Mouse (Mus musculus) heart, adult 11 months (tissue): ENCODE measurements around the gene Lrrc3.
"Not testable (repeated sequence)": the region's sequence is repeated elsewhere in the genome, so short reads cannot be mapped to it uniquely, and the experiment has no call there.

Source experiments
- DNase-seq: peaks from one replicate; pipeline ENCODE4 v3.0.0; 2022

Gene Lrrc3

DNA sequence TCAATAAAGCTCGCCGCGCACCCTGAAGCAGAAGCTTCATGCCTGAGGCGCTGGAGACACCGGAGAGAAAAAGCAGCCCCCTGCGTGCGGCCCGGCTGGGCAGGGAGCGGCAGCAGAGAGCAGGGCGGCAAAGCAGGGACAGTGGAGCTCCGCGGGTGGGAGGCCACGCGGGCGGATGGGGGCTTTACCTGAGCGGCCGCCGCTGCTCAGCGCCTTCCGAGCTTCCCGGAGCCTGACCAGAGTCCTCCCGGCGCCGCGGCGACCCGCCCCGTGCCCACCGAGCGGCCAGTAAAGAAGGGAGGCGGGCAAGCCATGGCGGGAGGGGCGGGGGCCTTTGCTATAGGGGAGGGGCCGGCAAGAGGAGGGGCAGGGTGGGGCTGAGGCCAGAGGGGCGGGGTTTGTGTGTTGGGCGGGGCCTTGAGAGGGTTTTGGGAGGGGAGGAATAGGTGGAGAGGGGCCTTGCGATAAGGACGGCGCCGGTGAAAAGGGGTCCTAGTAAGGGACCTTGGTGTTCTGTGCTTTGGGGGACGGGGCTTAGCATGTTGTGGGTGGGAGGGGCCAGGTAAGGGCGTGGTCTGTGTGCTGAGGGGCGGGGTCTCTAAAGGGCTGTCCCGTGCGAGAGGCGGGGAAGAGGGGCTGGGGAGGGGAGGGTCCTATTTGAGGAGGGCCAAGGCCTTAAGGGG lies at the start of gene Lrrc3:
Gene Lrrc3, minus strand, starts transcription at position 326 of the 683 bp plus-strand sequence.
- peak; percentile 94 for DNase-seq

DNA sequence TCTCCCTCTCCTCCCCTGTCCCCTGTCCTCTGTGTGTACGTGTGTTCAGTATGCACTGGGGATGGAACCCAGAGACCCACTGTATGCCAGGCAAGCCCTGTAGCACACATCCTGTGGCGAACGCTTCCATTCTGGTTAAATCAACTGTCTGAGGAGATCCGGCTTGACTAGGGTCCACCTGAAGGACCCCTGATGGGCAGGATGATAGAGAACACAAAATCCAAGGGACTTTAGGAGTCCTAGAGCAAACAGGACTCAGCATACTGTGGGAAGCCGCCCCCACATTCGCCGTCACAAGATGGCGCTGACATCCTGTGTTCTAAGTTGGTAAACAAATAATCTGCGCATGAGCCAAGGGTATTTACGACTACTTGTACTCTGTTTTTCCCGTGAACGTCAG lies 48.1 kb upstream of the Lrrc3 start:
- DNase-seq = not testable (repeated sequence)

DNA sequence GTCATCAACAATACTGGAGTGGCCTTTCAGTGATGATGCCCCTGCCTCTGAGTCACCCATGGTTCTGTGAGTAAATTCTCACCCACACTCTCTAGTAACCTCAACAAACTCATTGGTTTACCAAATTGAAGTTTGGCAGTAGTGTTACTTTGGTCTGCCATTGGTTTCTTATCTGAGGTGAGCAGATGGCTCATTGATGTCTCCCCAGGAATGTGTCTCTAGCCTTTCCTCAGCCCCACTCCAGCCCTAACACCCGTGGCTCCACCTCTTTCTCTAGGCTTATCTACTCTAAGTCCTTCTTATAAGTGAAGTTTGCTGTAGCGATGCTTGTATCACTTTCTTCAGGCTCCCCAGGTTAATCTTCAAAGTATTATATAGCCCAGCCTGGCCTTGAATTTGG lies 37.3 kb upstream of the Lrrc3 start:
- DNase-seq = no peak

DNA sequence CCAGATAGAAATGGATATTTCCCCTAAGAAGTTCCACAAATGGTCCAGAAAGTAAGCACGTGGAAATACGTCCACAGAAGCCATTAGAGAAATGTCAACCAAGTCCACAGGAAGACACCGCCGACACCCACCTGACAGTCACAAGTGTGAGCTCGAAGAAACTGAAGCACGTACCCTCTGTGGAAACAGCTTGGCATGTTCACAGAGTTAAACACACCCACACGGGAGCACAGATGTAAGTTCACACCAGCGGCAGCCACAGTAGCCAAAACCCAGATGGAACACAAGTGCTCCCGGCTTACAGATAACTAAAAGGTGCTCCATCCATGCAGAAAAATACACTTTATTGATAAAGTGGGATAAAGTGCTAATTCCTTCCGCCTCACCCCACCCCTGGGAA lies 25.0 kb upstream of the Lrrc3 start:
- peak; percentile 67 for DNase-seq

DNA sequence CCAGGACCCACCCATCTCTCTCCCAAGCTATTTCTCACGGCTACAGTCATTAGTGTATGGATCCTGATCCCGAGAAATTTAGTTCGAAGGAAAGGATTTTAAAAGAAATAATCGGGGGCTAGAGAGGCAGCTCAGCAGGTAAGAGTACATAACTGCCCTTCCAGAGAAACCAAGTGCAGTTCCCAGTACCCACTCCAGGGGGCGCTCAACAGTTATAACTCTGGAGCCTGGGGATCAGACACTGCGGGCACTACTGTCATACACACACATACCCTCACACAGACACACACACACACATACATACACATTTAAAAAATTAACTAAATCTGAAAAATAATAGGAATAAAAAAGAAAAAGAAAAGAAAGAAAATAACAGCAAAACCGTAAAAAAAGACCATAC lies 23.8 kb upstream of the Lrrc3 start:
- peak; percentile 89 for DNase-seq

DNA sequence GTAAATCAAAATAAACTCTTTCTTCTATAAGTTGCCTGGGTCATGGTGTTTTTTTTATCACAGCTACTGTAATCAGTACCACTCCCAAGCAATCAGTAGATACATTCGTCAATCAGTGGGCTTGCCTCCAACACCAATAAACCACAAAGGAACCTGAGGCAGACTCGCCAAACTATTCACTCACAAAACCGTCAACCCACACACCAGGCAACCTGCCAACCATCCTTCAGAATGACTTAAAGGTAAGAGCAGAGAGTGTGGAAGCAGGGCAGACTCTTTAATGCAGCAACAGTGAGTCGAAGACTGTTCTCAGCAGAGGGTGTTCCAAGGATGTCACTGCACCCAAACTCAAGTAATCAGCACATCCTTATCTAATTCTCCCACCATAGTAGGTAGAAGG lies 20.3 kb upstream of the Lrrc3 start:
- DNase-seq = no peak

DNA sequence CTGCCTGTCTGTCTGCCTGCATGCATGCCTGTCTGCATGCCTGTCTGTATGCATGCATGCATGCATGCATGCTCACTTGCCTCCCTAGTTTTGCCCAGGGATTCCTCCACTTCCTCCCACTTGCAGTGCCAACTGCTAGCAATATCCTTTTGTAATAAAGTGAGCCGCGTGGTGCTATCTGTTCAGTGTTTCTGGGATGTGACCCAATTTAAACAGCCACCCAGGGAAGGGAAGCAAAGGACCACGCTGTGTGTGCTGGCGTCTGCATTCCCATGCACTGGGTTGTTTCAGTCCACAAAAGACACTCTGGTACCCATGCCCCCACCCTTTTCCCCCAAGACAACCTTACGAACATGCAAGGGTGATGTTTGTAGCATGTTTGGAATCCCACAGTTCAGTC lies 18.7 kb upstream of the Lrrc3 start:
- DNase-seq = no peak

DNA sequence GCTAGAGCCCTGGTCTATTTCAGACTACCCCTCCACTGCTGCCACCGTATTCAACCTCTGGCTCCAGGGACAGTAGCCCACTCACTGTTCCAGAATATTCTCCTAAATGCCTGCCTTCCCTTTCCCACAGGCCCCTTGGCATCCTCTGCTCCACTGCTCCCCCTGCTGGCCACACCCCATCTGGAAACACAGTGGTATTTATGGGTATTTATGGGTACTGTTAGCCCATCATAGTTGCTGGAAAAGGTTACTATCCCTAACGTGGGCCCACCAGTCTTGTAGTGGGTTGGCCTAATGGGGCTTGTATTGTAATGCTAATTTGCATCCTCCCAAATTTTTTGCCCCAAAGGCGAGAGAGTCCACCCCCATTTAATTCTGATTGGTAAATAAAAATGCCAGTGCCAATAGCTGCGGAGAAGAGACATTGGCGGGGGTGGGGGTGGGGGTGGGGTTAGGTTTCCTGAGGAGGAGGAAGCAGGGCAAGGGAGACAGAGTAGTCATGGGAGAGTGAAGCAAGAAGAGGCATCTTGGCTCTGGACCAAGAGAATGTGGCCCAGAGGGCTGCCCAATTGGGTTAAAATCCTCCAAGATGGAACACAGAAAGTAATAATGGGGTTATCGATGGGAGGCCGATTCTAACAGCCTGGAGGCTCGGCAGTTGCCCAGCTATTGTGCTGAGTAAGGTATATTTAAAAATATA lies 14.4 kb upstream of the Lrrc3 start:
- no peak for DNase-seq

DNA sequence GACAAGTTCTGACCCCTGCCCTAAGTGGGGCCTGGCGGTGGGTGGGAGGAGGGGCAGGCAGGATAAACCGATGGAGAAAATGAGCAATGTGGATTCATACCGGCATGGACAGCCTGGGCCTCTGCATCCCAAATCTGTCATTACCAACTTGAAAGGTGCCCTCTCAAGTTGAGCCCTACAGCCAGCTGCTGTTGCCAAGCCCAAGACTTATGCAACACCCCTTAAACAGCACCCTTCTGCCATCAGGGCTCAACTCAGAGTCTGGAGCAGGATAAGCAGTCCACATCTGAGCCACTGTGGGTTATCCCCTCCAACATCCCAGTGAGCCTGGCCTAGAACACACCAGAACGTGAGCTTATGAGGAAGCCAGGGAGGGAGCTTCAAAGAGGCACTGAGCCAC lies 11.0 kb upstream of the Lrrc3 start:
- DNase-seq = peak; percentile 93

DNA sequence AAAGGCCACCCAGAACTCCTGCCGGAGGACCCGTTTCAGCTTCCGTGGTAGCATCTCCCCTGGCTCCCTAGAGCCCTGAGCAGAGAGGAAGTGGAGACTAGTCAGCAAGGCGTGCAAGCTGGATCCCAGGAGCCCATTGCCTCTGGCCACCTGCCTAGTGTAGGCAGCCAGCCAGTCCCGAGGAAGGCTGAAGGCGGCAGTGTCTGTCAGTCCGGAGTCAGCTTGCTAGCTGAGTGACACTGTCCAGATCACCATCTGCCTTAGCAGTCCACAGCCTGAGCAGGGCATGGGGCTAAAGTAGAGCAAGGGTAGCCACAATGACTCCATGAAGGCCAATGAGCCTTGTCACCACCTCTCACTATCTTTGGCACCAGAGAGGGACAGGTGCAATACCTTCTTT lies 10.3 kb upstream of the Lrrc3 start:
- peak; percentile 99 for DNase-seq

DNA sequence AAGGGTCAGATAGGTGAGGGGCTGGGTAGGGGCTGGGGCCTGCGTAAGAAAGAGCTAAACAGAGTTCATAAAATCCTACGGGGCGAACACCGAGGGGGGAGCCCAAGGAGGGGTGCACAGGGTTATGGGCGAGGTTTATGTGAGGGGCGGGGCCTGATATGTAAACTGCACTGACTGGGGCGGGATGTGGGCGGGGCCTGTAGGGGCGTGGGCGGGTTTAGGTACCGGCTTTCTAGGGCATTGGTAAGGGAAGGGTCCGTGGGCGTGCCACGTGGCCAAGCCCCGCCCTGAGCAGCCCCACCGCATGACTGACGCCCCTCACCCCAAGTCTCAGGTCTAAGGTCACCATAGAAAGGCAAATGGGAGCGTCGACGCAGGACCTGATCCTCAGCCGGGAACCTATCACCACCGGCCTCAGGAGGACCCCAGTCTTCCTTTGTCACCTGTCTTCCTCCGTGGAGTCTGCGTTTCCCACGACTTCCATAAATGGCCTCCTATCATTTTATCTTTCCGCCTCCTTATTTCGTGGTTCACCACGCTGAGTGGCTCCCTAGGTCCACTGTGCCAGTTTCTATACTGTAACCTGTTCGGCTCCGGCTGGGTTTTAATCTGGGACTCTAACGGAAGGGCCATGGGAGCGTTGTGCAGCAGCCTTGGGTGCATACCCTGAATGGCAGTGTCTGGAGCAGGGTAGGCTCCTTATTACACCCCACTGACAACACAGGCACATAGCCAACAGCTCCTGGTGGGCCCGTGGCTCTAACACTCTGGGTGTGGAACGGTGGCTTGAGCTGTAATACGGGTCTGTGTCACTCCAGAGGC lies 769 bp upstream of the Lrrc3 start:
- DNase-seq = peak; percentile 94

DNA sequence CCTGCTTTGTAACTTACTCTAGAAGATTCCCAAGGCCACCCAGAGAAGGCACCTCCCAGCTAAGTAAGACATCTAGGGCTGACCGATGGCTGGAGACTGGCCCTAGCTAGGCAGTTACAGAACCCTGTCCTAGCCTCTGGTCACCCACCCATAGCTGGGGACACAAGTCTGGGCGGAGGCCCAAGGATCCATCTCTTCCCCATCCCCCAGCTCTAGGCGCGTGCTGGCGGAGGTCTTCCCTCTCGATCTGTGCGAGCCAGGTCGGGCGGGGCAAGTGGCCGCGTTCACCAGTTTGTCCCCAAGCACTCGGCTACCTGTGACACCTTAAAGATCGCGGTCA lies 495 bp downstream of the Lrrc3 start:
- DNase-seq = peak; percentile 90

DNA sequence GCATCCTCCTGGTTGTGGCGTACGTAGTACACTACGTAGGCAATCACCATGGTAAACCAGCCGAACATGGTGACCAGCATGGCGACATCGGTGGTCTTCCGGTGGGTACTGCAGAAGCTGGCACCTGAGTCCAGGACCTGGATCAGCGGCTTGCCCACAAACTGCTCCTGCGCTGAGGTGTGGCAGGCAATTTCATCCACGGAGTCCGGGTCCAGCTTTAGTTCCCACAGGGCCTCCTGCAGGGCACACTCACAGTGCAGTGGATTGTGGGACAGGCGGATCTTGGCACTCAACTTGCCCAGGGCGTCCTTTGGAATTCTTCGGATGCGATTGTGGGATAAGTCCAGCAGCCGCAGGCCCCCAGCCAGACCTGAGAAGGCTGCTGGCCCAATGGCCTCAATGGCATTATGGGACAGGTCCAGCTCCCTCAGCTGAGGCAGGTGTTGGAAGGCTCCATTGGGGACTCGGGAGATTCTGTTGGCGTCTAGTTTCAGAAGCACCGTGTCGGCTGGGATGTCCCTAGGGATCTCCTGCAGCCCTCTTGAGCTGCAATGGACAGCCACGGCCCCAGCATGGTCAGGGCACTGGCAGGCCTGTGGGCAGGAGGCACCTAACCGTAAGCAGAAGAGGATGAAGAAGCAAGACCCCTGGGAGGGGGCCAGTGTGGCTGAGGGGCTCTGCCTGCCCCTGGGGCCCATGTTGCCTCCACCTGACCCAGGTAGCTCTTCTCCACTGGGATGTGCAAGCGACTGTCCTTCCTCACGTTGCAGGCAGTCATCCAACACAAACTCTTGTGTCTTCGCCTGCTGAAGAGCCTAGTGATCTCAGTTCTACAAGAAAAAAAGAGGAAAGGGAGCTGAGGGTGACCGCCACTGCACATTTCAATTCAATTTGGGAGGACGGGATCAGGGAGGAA lies 1.2 kb downstream of the Lrrc3 start:
- peak; percentile 90 for DNase-seq

DNA sequence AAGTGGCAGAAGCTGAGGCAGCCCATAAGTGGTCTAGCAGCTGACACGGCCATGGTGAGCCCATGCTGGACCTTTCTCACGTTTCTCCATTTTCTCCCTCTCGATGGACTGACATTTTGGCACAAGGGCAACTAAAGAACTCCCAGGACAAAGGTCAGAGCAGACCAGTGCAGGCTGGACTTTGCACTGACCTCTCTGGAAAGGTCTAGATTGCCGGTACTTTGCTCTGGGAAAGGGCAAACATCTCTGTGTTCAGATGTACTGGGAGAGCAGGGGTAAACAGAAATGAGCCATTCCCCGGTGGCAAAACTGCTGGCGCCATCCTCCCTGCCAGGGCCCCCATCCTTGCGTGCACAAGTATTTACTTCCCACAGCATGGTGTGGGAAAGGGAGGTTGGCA lies 2.2 kb downstream of the Lrrc3 start:
- no peak for DNase-seq

DNA sequence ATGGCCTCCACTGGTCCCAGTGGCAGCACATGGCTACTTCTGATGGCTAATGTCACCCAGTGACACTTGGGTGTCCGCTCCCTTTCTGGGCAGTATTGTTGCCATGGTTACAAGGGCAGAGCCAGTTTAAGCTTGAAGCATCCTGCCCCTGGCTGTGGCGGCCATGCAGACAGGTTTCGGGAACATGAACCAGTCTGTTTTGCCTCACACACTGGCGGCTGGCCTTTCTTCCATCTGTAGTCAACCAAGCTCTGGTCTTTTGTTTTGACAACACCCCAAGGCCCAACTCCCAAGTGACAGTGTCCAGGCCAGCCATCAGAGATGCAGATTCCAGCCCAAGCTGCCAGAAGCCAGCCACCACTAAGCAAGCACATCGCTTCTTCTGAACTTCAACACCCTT lies 6.8 kb downstream of the Lrrc3 start:
- DNase-seq = no peak

DNA sequence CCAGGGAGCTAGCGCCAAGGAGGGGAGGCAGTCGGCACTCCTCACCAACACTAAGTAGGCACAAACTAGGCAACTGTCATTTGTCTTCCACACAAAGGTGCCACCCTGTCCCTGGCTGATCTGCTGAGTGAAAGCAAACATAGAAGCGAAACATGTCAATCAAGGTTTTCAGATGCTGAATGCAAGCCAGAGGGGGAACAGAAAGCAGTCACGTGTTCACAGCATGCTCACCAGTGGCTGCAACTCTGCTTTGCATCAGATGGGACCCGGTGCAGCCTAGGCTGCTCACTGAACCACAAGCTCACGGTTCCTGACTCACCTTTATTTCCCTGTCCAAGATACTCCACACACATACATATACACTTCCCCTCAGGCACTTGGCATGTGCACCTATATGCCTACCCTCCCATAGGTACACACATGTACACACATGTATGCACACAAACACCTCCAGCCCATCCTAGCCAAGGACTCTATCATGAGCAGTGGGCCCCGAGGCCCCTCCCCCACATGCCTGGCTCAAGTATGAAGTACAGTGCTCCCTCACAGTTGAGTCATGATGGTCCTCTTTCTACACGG lies 11.3 kb downstream of the Lrrc3 start:
- DNase-seq = no peak

DNA sequence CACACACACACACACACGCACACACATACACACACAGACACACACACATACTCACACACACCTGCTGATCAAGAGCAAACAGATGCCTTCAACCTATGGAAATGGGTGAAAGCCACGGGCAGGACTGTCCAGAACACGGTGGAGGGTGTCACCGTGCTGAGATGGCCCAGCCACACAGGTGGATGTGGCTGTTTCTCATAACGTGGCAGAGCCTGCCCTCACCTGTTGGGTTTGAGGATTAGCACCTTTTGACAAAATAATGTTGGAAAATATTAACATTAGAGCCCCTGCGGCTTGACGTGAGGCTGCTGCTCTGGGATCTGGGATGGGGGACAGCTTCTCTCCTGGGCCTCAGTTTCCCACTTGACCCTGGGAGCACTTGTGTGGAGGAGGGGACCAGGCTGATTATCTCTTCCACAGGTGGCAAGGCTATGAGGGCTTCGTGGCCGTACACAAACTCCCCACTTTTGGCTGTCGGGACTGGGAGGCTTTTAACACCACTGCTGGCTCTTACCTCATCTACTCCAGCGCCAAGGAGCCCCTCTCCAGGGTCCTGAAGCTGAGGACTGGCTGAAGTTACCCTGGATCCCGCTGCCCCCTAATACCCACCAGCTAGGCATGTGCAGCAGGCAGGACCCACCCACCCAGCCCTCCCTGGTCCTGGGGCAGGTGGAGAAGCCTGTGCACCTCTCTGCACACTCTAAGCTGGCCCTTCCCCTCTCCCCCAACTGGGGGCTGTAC lies 16.2 kb downstream of the Lrrc3 start:
- DNase-seq = no peak

DNA sequence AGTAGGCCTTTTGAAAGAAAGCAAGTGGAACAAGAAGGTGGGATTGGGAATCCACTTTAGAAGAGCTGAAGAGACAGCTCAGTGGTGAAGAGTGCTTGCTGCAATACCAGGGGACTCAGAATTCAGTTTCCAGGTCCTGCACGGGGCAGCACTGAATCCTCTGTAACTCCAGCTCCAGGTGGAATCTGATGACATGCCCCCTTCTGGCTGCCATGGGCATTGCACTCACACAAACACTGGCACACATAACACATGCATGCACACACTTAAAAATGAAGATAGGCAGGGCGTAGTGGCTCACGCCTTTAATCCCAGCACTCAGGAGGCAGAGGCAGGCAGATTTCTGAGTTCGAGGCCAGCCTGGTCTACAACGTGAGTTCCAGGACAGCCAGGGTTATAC lies 19.8 kb downstream of the Lrrc3 start:
- no peak for DNase-seq

DNA sequence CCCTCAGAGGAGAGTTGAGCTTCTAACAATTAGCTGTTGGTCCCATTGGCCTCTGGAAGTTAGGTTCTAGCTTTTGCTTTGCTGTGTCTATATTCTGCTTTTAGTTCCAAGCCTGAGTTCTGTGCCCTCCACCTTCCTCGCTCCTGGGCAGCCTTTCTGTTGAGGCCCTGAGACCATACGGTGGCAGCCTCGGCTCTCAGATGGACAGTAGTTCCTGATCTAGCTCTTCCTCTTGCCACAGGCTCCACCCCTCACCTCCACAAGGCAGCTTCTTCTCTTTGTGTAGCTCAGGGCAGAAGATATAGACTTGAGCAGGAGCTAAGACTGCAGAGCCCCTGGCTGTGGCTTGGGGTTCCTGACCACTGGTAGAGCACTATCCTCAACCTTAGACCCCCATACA lies 22.0 kb downstream of the Lrrc3 start:
- DNase-seq = no peak

DNA sequence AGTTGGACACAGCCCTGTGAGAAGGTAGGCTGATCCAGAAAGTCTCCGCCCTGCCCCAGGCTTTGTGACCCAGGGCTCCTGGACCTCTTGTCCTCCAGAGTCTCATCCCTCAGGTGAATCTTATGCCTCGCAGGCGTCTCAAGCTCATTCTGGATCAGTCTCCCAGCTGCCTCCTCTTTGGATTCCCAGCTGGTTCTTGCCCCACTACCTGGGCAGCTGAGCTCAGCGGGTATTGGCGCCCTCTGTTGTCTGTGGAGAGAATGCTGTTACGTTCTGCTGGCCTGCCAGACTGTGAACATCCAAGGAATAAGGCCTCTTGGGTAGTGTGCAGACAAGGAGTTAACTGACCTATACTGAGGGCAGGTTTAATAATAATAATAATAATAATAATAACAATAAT lies 23.4 kb downstream of the Lrrc3 start:
- no peak for DNase-seq

DNA sequence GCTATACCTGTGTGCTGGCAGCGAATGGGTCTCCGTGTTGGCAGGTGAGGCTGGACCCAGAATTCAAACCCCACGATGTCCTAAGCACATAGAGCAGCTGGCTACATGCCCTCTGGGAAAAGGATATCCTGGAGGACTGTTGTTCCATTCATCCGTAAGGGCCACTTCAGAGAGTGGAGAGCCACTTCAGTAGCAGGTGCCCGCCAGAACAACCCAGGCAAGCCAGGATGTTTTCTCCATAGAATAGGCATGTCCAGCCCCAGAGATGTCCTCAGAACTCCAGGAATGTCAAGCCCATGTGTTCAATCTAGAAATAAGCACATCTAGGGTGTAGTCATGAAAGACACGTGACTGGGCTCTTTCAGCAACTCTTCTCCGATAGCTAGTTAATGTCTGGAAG lies 32.7 kb downstream of the Lrrc3 start:
- no peak for DNase-seq

DNA sequence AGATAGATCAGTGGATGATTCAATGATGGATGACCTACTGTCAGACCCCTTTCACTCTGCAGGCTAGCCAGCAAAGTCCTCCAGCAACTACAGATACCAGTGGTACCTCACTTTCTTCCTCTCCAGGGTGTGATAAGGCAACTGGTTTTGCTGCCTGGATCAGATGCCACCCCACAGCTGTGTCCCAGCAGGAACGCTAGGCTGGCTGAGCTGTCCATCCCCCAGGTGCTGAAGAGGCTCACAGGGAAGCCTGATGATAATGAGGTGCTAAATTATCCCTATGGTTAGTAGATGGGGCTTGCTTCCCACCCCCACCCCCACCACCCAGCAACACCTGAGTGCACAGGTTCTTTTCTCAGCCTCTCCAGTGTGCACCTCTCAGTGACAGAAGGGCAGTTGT lies 34.8 kb downstream of the Lrrc3 start:
- no peak for DNase-seq
